Mouse (Mus musculus) urinary bladder, adult 18-20 months (tissue): ENCODE measurements around the gene Ewsr1.

Source experiments
- DNase-seq, 2 experiments: peaks; one replicate each; pipeline ENCODE4 v3.0.0; 2022; ENCODE audit warnings: low spot score in 2 of 2, mixed read lengths in 2 of 2

Gene Ewsr1

GRCm38 (mm10) chr11:5098736-5099542, at the start of gene Ewsr1, which contains the start of gene Rhbdd3:
Gene Ewsr1, minus strand, starts transcription at chr11:5099266.
Gene Rhbdd3, plus strand, starts transcription at chr11:5098926.
- peak; percentile 96 to 99 for DNase-seq

DNA sequence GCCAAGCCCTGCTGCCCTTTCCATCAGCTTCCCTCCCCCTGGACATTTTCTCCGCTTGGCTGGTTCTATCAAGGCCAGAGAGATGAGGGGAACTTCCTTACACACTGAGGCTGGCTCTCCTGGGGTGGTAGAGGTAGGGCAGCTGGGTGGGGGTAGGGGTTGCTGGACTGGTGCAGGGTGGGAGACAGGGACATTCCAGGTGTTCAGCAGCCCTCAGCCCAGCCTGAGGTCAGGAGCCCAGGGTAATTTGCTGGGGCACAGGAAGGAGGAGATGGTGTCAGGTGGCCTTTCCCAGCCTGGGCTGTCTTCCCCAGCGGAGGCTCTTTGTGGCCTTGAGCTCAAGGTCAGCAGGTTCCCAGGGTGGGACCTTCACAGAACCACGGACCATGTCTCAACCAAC, 46.5 kb upstream of the Ewsr1 start:
- no peak for DNase-seq

DNA sequence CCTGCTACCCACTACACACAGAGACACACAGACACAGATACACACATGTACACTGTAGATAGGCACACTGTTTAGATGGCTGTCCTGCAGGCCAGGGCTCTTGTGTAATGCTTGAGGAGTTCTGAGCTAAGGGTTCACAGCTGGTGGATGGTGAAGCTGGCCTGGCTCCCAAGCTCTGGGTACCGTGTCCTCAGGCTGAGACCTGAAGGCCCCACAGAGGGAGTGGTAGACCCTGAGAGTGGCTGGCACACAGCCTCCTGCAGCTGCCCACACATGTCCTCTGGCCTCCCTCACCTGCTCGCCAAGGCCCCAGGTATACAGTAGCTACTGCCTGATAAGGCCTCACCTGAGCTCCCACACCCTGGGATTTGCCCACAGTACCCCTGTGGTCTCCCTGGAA, 42.9 kb upstream of the Ewsr1 start:
- peak in 1 of 2 experiments; percentile 28 for DNase-seq

DNA sequence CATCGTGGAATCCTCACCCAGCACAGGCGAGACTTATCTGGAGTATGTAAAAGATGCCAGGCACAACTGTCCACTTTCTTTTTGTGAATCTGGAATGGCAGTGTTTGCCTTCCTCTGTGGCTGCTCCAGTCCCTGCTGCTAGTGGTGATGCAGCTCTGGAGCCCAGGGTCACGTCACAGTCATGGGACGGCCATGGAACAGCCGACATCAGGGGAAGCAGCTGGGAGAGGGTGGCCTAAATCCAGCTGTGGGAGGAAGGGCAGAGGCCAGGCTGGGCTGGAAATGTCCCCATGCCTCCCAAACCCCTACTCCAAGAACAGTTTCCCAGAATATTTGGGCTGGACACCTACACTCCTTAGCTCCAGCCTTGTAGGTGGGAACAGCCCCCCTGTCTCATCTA, 42.2 kb upstream of the Ewsr1 start:
- no peak for DNase-seq

DNA sequence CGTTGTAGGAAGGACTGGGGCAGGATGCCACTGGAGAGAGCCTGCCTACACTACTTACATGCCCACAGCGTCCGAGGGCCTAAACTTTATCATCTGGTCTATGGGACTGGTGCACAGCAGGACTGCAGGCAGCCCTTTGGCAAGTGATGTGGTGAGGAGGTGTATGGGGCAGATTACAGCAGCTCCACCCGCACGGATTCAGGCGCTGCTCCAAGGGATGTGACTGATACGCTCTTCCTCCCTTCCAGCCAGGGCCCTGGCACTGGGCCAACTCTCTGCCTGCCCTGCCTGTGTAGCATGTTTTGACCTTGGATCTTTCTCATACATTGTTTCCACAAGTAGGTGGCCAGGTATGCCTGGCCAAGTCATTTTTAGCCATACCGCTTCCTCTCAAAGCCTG, 41.6 kb upstream of the Ewsr1 start:
- DNase-seq = peak; percentile 68 to 80

DNA sequence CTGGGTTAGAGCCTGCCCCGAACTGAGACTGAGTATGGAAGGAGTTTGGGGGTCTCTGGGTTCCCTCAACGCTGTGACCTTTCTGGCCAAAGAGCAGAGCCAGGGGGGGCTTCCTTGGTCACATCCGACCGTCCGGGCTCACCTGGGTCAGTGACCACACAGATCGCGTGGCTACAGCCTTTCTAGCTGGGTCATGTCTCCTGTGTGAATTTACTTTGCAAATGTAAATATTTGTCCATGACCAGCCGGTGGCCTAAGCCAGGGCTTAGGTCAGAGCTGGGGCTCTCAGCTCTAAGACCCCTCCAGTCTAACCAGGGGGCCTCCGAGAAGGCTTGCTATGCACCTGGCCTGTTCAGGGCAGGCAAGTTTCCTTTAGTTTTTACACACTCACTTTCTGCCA, 40.3 kb upstream of the Ewsr1 start:
- DNase-seq = peak; percentile 44

DNA sequence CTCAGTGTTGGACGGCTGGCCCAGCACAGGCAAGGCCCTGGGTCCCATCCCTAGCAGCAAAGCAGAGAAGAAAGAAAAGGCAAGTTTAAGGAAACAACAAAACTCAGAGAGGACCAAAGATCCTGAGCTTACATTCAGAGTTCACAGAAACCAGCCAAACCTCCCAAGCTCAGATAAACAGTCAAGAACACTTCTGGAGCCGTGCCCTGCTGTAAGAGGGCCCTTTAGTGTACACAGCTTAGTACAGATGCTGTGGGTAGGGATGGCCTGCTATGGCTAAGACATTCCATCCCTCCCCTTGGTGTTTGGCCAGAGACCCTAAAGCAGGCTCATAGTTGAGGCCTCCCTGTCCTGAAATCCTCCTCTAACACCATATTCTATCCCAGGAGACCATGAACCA, 39.6 kb upstream of the Ewsr1 start:
- no peak for DNase-seq

DNA sequence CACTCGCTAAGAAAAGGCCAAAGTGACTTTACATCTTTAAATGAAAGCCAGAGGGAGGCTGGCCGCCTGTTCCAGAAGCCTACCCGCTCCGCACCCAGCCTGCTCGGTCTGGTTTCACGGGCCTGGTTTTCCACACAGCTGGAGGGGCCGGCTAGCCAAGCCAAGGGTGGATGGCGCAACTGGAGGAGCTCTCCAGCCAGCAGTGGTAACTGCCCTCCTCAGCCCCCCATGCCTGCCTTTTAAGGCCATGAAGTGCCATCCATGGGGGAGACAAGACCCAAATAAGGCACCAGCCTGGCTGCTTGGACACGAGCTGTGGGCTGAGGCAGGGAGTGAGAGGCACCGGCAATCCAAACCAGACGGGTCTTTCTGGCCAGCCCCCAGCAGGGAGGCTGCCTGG, 36.8 kb upstream of the Ewsr1 start:
- DNase-seq = no peak

- DNase-seq = no peak
Measured at GRCm38 (mm10) chr11:5132751-5133150, 33.7 kb upstream of the Ewsr1 start.

DNA sequence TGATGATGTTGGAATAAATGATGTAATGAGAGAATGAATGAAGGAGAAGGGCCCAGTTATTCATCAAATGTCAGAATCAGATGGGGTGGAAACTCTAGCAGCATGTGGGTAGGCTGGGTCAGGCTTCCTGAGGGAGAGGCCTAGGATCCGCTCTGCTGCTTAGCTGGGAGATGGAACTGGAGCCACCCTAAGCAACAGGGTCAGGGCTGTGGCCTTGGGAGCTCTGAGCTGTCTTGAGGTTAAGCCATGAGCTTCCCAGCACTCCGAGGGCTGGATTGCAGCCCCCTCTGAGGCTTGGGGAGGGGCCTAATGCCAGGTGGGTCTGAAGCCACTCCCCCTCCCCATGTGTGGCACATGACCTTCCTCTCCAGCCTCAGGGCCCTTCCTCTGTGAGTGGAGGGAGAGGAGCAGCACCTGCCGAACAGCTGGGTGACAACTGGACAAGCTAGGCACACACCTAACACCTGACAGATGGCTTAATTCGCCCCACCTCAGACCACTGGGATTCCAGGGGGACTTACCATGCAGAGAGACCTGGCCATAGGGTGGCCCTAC, 31.1 kb upstream of the Ewsr1 start:
- no peak for DNase-seq

- no peak for DNase-seq
Measured at GRCm38 (mm10) chr11:5129035-5129480, 30.0 kb upstream of the Ewsr1 start.

- DNase-seq = no peak
Measured at GRCm38 (mm10) chr11:5125713-5126112, 26.6 kb upstream of the Ewsr1 start.

DNA sequence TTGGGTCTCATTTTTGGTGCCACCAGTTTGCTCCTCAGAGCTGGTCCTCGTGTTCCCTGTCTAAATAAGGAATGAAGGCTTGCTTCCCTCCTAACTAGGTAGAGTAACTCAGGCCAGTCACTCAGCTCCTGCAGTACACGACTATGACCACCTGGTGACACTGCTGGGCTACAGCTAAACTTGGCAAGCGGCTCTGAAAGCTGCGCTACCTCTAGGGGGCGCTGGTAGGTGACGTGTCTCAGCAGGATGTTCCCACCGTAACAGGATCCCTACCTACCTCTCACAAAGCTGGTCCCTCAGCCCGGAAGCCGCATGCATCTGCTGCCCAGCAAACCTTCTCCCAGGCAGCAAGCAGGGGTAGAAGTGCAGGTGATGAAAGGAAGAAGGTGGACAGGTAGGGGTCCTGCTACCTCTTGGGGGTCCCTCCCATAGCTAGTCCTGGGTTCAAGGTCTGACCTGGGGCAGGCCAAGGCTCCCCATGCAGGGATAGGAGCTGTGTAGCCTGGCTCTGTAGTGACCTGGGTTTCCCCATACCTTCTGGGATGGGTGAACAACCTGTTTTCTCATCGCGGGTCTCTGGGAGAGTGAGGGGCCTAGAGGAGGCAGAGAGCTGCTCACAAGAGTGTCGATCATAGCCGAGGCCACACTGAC, 16.0 kb upstream of the Ewsr1 start:
- peak; percentile 70 to 81 for DNase-seq

GRCm38 (mm10) chr11:5113645-5114044, 14.6 kb upstream of the Ewsr1 start:
- no peak for DNase-seq

GRCm38 (mm10) chr11:5109441-5109840, 10.4 kb upstream of the Ewsr1 start:
- DNase-seq = peak in 1 of 2 experiments; percentile 37

DNA sequence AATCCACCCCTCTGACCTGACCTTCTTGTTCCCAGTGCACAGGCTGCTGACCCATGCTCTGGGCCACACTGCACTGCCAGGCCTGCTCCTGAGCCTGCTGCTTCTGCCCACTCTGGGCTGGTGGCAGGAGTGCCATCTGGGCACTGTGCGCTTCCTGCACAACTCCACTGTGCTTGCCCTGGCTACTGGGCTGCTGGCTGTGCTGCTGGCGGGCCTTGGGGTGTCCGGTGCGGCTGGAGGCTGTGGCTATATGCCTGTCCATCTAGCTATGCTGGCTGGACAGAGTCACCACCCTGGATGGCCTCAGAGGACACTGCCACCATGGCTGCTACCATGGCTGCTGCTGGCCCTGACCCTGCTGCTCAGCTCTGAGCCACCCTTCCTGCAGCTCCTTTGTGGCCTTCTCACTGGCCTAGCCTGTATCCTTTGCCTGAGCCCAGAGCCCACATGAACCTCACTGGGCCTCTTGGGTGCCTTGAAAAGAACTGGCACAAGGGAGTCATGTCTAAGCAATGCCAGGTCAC, 5.0 kb upstream of the Ewsr1 start:
- no peak for DNase-seq

DNA sequence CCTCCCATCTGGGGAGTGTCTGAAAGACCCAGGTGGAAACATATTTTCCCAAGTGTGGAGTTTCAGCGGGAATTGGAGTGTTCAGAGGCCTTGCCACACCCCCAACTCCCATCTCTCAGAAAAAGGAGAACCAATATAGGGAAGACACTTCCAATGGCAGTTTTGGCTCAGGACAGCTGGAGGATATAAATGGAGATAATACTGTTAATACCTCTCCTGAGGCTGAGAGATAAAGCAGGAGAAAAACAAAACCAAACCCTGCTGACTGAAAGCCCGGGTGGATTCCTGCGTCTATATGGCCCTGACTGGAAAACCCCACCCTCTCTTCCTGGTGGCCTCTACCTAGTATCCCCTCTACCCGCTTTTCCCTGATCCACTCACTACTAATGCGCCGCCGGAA, 3.3 kb upstream of the Ewsr1 start:
- DNase-seq = no peak

- DNase-seq = no peak
Measured at GRCm38 (mm10) chr11:5101641-5102040, 2.6 kb upstream of the Ewsr1 start.

GRCm38 (mm10) chr11:5100801-5101200, 1.7 kb upstream of the Ewsr1 start:
- no peak for DNase-seq

GRCm38 (mm10) chr11:5100283-5100682, 1.2 kb upstream of the Ewsr1 start:
- no peak for DNase-seq

DNA sequence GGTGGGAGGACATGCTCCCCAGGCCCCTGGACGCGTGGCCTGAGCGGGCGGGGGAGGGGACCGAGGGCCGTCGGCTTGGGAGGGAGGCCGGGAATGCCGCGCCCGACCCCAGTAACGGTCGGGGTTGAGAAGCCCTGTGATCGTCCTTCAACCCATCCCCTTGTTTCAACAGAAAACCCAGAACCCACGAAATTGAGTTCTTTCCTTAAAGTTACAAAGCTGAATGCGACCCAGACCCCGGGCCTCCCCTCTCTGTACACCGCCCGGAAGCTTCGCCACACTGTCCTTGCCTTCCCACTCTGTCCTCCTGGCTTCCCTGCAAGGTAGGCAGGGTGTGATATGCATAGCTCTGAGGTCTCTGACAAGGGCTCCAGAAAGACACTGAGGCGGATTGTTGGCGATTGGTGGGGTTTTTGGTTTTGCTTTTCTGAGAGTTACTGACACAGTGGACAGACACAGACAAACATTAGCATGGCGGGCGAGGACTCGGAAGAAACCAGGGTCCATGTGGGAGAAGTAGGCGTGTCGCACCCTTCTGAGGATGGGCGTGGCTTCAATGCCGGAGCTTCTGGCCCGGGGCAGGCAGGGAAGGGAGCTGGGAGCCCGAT, 614 bp upstream of the Ewsr1 start:
- DNase-seq = peak; percentile 67 to 79
